ENCODE assay signal across 9 mouse cellular contexts in the genomic region with DNA sequence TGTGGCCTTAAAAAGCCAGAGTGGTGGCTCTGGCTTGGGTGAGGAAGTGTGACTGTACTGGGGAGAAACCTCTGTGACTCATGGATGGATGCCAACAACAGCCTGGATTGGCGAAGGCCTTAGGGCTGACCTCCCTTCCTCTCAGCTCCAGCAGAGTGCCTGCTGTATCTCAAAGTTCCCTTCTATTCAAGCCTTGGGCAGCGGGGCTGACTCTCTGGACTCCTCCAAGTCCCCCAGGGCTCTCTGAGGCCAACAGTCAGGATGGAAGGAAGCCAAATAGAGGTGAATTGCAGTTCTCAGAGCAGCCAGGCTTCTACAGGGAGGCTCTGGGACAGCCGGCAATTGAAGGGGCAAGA.
A peak's percentile ranks its signal among the peaks of the same experiment; 100 is the strongest.
DNase-seq lines count a peak whose midpoint lies in the region; ATAC-seq and TF ChIP-seq lines count a peak whose summit lies in the region.
"Had no signal": no experiment of that assay in that cellular context is flagged by ENCODE, and none has a peak within 500 bp of the region (broad histone marks: within the 10 kb centered on the region; RNA-seq: fewer than 3 reads in every experiment).

No protein-coding gene starts in this region.

- 51% methylated on average over 3 of the region's 3 CpGs for WGBS in heart, embryonic 11.5 days (ENCODE audit: insufficient replicate concordance)
- 19% methylated on average over 3 of the region's 3 CpGs for WGBS in cerebellum, adult 2 months
- WGBS in limb, embryonic 10.5 days, result 89% methylated on average over 3 of the region's 3 CpGs

- no peak overlapping the region for H3K27ac ChIP-seq in heart, embryonic 11.5 days (ENCODE audit: low read depth, low read length)
- H3K27ac ChIP-seq in cerebellum, adult 2 months (ENCODE audit: insufficient read depth, low read length), result no peak overlapping the region
- no peak overlapping the region for H3K27ac ChIP-seq in limb, embryonic 10.5 days
- H3K27ac ChIP-seq: liver, embryonic 14.5 days had no signal

- no peak overlapping the region for H3K4me2 ChIP-seq in heart, embryonic 11.5 days

- H3K36me3 ChIP-seq in heart, embryonic 11.5 days (ENCODE audit: control insufficient read depth, insufficient read depth, low read length), result no peaks in the 10 kb centered on the region
- no peaks in the 10 kb centered on the region for H3K36me3 ChIP-seq in limb, embryonic 10.5 days

- TF ChIP-seq CTCF in cerebellum, adult 2 months (IDR thresholded peaks at IDR 0.05; ENCODE audit: borderline replicate concordance, insufficient read depth, low read depth, low read length), result no peak

- H3K27me3 ChIP-seq in heart, embryonic 11.5 days (ENCODE audit: control insufficient read depth, insufficient read depth, low read length), result no peaks in the 10 kb centered on the region
- H3K27me3 ChIP-seq in cerebellum, adult 2 months (ENCODE audit: control insufficient read depth, insufficient read depth, low read length), result no peaks in the 10 kb centered on the region
- H3K27me3 ChIP-seq in limb, embryonic 10.5 days (ENCODE audit: low read depth, poor library complexity, severe bottlenecking), result no peaks in the 10 kb centered on the region

- peaks cover 19% of the 10 kb centered on the region for H3K9me3 ChIP-seq in heart, embryonic 11.5 days (replicated peaks; ENCODE audit: control insufficient read depth, low read length)
- peaks cover 10% of the 10 kb centered on the region for H3K9me3 ChIP-seq in limb, embryonic 10.5 days (replicated peaks)

- no peaks in the 10 kb centered on the region for H3K4me1 ChIP-seq in heart, embryonic 11.5 days (ENCODE audit: control insufficient read depth, insufficient read depth, low read length)
- H3K4me1 ChIP-seq in cerebellum, adult 2 months (ENCODE audit: control insufficient read depth, insufficient read depth, low read length), result peaks cover 5% of the 10 kb centered on the region
- peaks cover 23% of the 10 kb centered on the region for H3K4me1 ChIP-seq in limb, embryonic 10.5 days

- no peak overlapping the region for H3K9ac ChIP-seq in heart, embryonic 11.5 days (ENCODE audit: low read depth, low read length)
- H3K9ac ChIP-seq: liver, embryonic 14.5 days had no signal

- ATAC-seq in heart, embryonic 11.5 days (replicated peaks; ENCODE audit: insufficient number of reproducible peaks, low FRiP score, low TSS enrichment), result no peak
- peak; percentile 53 to 56; a peak in 3 of 4 replicates for ATAC-seq in hematopoietic stem cell, adult 5-6 weeks (replicated peaks in 1 of 2; ENCODE audit: insufficient read depth in 1 of 2, low FRiP score in 2 of 2, low TSS enrichment in 1 of 2, low read depth in 1 of 2, poor library complexity in 2 of 2, severe bottlenecking in 2 of 2)

- DNase-seq in heart, adult 11 months, result peak; percentile 97
- DNase-seq in cerebellum, adult 2 months, result peak; percentile 27 to 37
- peak; percentile 18 to 36 for DNase-seq in lung, postnatal 4 days
- no peak for DNase-seq in limb, embryonic 10.5 days (ENCODE audit: low spot score)
- DNase-seq in frontal cortex, postnatal 25 days (ENCODE audit: low spot score in 2 of 2), result no peak
- no peak for DNase-seq in layer of hippocampus, adult 18-20 months (ENCODE audit: low spot score in 2 of 2)

- no peak for TF ChIP-seq POLR2A in cerebellum, adult 2 months (IDR thresholded peaks at IDR 0.05; ENCODE audit: borderline replicate concordance, insufficient read depth, low read length)

- no peak overlapping the region for H3K4me3 ChIP-seq in heart, embryonic 11.5 days (ENCODE audit: low read depth, low read length)
- no peak overlapping the region for H3K4me3 ChIP-seq in cerebellum, adult 2 months (replicated peaks; ENCODE audit: insufficient read depth, low read depth, low read length)
- H3K4me3 ChIP-seq in limb, embryonic 10.5 days, result no peak overlapping the region

Comparison
In these comparisons a context has a peak if more than half of its experiments do, and no peak if none do; other contexts are left out.
1. DNase-seq: peak in heart, adult 11 months (single experiment), cerebellum, adult 2 months (2 of 2) and lung, postnatal 4 days (2 of 2); none in limb, embryonic 10.5 days (single experiment), frontal cortex, postnatal 25 days (0 of 2) and layer of hippocampus, adult 18-20 months (0 of 2).